Mouse (Mus musculus): ENCODE measurements at regions not wholly inside any gene's neighbourhood (a gene's known extent, or its start where the extent isn't known, plus 50 kb on each side); places are given as distances from the start of the nearest gene placed in this dataset.
"Not testable (repeated sequence)": the region's sequence is repeated elsewhere in the genome, so short reads cannot be mapped to it uniquely, and the experiment has no call there.

DNA sequence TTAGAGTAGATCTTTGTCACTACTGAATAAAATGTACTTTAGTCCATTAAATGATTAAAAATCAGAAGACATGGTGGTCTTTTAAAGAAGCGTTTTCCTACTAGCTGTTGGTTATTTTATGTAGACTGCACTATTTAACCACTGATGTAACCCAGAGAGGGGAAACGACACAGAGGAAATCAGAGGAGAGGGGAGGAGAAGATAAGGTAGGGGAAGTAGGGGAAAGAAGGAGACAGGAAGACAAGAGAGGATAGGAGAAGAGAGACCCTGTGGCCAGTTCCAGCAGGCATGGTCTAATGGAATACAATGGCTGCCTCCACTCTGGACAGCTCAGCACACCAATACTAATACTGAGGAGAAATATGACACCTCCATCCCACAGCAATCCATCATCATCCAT, 208.6 kb upstream of the Btg1 start:
- in situ Hi-C loops (cut with MboI, MseI) = loop anchor here (10.0 kb wide), 1 partner anchor 73 kb away; no protein-coding TSS in a partner anchor

DNA sequence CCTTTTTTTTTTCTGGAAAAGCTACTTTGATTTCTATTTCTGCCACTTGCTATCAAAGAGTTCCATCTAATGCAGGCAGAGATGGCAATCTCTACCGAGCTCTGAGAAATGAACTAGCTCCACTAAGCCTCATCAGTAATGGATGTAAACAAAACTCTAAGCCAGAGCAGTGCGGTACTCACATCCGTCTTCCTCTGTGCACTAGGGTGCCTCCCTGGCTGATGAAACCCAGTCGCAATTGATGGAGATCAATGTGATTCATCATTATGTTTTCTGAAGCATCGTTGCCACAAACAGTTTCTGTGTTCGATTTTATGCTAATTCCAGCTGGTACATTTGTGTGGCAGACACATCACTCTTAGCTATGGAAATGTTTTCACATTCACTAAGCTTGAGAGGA, 206.8 kb upstream of the Btg1 start:
- in situ Hi-C loops (cut with MboI, MseI) = no loop called here

DNA sequence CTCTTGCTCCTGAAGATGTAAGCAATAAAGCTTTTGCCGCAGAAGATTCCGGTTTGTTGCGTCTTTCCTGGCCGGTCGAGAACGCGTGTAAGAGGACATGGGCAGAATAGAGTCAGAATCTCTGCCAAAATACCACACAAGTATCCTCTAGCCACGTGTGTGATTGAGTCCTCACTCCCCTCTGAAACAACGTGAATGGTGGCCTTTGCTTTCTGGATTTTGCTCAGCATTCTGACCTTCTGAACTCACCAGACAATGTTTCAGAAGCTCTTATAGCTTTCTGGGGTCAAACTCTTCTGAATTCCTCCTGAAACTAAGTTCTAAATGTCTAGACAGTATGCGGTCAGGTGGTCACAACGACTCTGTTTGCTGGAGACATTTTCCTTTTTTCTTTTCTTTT, 202.0 kb upstream of the Btg1 start:
- in situ Hi-C loops (cut with MboI, MseI) = no loop called here

DNA sequence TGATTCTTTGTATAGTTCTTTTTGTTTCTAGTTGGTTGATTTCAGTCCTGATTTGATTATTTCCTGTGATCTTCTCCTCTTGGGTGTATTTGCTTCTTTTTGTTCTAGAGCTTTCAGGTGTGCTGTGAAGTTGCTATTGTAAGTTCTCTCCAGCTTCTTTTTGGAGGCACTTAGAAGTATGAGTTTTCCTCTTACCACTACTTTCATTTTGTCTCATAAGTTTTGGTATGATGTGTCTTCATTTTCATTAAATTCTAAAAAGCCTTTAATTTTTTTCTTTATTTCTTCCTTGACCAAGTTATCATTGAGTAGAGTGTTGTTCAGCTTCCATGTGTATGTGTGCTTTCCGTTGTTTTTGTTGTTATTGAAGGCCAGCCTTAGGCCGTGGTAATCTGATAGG, 195.3 kb upstream of the Btg1 start:
- in situ Hi-C loops (cut with MboI, MseI) = not testable (repeated sequence)

DNA sequence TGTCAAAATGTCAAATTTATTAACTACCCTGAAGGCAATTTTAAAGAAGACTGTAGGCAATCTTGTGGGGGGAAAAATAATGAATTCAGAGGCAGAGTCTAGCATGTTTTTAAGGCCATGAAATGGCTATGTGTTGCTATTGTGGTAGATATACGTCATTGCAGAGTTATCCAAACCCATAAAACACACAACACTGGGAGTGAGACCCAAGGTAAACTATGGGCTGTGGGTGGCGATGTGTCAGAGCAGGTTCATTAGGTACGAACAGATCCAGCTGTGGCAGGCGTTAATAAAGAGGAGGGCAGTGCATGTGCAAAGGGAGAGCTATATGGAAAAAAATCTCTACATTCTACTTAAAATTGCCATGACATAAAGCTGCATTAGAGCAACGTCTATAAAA, 189.4 kb upstream of the Btg1 start:
- in situ Hi-C loops (cut with MboI, MseI) = no loop called here

DNA sequence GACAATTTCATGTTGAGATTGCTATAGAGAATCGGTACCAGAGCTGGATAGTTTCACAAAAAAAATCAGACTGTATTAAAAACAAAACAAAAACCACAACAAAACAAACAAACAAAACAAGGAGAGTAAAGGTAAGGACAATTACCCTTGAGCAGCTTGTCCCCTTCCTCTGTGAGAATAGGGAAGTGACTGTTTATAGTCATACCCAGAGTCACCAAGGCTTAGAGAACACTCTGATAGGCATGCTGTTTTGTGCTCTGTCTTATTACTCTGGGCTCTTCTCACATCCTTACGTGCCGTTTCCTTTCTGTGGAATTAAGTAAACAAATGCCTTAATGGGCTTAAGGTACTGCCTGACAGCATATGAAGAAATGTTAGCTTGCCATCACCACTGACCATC, 186.7 kb upstream of the Btg1 start:
- in situ Hi-C loops (cut with MboI, MseI) = loop anchor here (5.0 kb wide), 1 partner anchor 143 kb away; no protein-coding TSS in a partner anchor

DNA sequence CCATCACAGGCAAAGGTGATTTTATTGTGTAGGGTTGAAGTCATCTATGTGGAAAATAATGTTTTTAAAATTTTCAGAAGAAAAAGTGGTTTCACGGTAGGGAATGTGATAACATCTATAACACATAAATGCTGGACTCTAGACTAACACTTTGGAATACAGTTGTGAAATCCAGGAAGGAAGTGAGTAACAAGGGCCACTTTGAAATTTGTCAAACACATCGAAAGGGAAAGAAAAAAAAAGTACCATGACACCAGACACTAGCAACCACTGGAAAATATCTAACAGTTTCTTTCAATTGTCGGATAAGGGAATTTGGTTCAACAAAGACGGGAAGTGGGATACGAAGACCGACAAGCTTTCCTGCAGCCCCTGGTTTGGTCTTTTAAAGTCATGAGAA, 181.7 kb upstream of the Btg1 start:
- in situ Hi-C loops (cut with MboI, MseI) = no loop called here

DNA sequence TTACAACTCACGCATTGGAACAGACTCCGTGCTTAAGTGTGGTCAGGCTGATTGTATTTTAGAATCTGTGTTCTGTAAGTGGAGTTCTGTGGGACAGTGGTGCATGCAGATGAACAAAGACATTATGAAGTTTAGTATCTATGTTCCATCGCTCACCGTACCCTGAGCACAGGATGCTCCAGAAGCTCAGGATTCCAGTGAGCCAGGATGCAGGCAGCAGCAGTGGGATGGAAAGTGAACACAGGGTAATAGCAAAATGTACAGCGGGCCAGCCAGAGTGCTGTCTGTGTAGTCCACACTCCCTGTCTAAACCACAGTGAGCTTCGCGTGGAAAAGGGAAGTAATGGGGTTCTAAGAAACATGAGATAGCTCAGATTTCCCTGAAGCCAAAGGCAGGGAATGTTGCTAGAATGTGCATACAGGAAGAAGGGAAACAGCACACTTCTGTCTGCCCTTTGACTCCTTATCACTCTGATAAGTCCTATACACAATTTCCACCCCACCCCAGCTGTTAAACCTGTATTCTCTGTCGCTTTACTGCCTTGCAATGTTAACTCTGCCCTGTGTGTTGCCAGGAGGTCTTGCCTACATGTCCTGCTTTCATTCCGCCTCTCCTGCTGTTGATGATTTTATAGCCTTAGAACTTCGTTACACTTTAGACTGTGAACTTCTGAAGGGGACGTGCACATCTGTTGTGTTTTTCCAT, 178.3 kb upstream of the Btg1 start:
- in situ Hi-C loops (cut with MboI, MseI) = no loop called here

DNA sequence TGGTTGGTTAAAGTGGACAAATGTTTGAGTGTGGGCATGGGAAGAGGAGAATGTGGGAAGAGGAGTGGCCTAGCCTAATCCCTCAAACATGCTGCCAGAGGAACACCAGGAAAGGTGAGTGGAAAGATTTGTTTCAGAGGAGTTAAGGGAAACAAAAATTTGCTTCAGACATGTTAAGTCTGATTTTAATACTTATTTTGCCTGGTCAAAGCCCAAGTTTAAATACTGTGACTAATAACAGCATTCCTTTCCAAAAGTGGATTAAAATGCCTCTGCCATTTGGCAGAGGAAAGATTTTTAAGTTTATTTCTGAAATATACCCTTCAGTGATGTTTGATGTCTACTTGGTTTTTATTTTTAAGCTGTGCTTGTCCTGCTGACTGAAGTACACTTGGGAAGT, 174.6 kb upstream of the Btg1 start:
- in situ Hi-C loops (cut with MboI, MseI) = no loop called here

DNA sequence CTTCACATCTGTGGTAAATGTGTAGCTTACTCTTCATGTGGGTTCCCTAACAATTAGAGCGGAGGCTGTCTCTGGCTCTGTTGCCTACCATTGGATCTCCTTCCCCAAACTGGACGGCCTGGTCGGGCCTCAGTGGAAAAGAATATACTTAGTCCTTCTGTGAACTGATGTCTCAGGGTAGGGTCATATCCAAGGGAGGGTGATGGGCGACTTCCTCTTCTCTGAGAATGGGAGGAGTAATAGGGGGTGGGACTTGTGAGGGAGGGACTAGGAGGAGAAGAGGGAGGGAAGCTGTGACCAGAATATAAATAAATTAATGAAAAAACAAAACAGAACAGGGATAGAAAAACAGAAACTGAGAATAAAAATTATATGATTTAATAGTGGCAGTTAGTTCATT, 166.5 kb upstream of the Btg1 start:
- in situ Hi-C loops (cut with MboI, MseI) = no loop called here

DNA sequence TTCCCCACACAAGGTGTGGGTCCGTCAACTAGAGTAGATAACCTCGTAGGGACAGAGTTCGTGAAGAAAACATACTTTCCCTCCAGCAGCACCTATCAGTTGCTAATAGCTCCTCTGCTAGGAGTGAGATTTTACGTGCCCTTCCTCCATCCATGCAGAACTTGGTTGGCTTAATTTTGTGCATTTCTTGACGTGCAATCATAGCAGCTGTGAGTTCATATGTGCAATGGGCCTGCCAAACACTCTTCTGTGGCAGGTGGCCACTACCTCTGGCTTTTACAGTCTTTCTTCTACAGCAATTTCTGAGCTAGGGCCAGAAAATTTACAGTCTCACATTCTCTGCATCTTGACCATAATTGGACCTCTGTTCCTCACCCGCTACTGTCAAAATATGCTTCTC, 161.9 kb upstream of the Btg1 start:
- in situ Hi-C loops (cut with MboI, MseI) = no loop called here

DNA sequence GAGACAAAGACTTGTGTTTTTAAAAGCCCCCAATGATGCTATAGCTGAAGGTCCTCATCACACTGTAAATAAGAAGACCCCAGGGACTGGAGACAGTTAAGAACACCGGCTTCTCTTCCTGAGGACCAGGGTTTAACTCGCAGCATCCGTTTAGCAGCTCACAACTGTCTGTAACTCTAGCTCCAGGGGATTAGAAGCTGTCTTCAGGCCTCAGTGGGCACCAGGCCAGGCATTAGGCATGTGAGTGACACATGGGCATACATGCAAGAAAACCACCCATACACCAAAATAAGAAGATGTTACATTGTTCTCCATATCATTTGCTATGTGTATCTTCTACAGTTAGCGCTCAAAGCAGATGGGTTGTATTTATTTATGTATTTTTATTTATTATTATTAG, 158.3 kb upstream of the Btg1 start:
- in situ Hi-C loops (cut with MboI, MseI) = no loop called here

DNA sequence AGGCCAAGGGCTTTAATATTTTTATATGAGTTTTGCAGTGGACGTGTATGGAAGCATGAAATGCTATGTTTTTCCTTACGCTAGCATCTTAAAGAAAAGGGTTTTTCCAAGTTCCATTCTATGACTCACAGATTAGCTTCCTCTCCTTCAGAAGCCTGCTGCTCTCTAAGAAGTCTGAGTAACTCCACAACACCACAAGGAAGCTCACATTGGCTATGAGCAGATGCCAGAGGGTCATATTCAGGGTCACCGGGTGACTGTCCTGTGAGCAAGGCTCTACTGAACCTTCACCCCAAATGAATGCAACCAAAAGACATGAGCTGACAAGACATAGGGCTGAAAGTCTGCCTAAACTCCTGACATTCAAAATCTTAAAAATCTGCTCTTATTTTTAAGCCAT, 157.6 kb upstream of the Btg1 start:
- in situ Hi-C loops (cut with MboI, MseI) = no loop called here

DNA sequence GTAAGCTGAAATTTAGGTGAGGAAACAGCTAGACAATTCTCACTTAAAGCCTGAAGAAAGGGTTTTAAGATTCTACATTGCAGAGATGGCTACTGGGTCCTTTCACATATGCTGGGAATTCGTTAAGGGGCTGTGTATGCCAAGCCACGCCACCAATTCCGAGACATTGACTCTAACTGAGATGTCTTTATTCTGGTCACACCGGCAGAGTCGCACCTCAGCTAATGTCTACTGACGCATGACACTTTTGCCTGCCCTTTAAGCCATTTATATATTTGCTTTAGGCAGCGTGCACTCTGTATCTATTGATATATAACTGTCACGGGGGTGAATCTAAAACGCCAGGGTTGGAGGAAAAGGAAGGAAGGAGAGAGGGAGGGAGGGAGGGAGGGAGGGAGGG, 156.7 kb upstream of the Btg1 start:
- in situ Hi-C loops (cut with MboI, MseI) = loop anchor here (5.0 kb wide), 1 partner anchor 248 kb away; no protein-coding TSS in a partner anchor

DNA sequence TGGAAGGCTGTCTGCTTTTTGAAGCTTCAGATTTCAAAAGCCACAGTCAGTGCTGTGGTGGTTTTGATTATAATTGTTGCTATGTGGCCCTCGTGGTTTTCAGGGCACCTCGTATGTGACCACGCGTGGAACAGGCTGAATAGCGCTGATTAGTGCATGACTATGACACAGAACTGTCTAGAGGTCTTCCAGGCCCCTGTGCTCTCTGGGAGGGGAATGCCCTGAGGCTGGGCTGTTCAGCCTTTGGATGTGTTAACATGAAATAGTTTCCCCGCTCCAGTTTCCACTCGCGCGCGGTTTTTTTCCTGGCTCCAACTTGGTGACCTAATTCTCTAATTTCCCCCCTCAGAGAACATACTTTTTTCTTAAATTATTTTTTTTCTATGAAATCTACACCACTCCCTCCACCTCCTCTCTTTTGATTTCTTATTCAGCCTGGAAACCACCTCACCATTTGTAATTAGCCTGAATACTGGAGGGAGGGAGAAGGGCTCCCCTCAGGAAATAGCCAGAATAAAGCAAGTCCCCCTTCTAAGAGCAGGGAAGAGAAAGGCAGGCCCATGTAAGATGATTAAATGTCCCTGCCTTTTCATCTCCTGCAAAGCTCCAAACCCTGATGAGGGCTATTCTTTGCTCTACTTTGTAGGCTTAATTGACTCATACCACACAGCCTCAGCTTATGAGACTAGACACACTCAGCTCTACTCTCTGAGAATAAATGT, 156.0 kb upstream of the Btg1 start:
- in situ Hi-C loops (cut with MboI, MseI) = loop anchor here (5.0 kb wide), 1 partner anchor 248 kb away; no protein-coding TSS in a partner anchor

DNA sequence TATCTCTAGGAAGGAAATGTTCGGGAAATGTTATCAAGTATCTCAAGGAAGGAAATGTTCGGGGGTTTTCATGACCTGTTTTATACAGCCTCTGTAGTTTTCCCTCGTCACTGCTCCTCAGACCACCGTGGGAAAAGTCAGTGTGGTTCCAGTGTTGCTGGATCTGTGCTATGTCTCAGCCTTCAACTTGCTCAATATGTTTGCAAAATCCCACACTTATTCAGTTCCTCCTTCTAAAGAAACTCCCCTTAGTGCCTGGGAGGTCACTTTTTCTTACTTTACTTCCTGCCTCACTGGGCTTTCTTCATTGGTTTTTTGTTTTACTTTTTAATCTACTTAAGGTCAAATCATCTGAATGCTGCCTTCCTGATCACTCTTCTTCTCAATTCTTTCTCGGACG, 150.8 kb upstream of the Btg1 start:
- in situ Hi-C loops (cut with MboI, MseI) = no loop called here

DNA sequence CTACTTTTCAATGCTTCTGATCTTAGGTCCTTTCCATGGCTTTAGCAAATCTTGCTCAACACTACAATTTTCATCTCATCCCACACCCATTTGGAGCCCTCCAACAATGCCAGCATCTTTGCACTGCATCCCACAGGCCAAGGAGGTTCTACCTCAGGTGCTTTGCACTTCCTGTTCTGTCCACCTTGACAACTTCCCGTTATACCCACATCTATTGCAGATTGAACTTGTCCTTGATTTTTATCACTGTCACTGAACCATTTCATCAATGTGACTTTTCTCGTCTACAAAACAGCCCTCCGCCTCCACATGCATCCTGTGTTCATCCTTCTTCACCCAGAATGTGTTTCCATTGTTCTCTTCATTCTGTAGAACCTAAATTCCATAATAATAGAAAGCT, 150.0 kb upstream of the Btg1 start:
- in situ Hi-C loops (cut with MboI, MseI) = no loop called here

DNA sequence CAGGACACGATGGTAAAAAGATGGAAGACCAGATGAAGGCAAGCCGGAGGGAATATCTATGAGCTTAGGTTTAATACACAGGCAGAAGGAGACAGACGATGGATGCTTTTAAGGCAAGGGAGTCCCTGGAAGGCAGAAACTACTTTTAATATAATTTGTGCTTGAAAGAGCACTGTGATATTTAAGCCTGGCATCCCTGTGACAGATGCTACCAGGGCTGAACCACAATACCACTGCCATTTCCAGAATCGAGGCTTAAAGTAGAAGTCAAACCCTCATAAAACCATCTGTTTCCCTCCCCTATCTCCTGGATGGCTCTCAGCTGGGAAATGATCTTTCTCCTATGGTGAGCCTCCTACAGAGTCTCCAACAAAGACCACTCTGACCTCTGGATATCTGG, 149.1 kb upstream of the Btg1 start:
- in situ Hi-C loops (cut with MboI, MseI) = no loop called here

DNA sequence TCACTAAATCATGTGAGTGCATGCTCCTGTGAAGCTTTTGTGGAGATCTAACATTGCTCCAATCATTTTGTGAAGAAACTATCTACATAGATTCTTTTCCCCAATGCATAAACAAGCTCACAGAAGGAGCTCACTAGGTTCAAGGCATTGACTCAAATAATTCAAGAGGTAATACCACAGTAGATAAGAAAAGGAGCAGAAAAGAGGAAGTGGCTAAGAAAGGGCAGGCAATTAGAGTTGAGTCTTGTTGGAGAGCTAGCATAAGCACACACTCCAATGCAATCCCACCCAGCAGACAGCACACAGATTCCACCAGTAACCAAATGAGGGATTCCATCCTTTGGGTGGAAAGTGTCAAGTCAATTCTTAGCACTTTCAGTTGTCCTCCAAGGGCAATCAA, 145.3 kb upstream of the Btg1 start:
- in situ Hi-C loops (cut with MboI, MseI) = loop anchor here (5.0 kb wide), 1 partner anchor 136 kb away; no protein-coding TSS in a partner anchor

DNA sequence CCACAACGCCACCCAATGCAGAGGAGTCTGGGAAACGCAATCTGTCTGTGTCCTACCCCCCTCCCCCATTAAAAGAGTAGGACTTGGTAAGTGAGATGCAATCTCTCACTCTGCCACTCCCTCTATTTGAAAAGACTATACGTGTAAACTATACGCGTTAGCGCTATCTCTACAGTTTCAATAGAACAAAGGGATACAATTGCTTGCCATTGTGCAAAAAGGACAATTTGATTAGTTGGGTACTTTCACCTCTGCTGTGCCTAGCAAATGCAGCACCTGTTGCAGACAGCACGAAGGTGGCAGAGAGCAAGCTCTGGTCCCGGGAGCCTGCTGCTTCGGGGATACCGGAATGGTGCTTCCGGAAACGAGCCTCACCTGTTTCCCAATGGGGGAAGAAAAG, 137.5 kb upstream of the Btg1 start:
- in situ Hi-C loops (cut with MboI, MseI) = no loop called here

DNA sequence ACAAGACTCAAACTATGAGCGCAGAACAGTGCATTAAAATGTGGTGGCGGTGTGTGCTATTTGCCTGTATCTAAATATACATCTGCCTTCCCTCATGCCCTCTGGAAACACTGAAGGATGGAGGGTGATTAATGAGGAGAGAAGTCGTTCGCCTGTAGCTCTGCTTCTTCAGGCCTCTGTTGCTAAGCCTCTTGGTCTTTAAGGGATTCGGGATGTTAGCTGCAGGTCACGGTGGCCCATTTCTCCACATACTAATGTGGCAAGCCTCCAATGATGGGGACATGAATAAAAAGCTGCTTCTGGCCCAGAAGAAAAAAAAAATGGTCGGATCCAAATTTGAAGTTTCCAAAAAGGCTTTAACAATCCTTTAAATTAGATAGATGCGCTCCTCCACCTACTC, 137.0 kb upstream of the Btg1 start:
- in situ Hi-C loops (cut with MboI, MseI) = no loop called here

DNA sequence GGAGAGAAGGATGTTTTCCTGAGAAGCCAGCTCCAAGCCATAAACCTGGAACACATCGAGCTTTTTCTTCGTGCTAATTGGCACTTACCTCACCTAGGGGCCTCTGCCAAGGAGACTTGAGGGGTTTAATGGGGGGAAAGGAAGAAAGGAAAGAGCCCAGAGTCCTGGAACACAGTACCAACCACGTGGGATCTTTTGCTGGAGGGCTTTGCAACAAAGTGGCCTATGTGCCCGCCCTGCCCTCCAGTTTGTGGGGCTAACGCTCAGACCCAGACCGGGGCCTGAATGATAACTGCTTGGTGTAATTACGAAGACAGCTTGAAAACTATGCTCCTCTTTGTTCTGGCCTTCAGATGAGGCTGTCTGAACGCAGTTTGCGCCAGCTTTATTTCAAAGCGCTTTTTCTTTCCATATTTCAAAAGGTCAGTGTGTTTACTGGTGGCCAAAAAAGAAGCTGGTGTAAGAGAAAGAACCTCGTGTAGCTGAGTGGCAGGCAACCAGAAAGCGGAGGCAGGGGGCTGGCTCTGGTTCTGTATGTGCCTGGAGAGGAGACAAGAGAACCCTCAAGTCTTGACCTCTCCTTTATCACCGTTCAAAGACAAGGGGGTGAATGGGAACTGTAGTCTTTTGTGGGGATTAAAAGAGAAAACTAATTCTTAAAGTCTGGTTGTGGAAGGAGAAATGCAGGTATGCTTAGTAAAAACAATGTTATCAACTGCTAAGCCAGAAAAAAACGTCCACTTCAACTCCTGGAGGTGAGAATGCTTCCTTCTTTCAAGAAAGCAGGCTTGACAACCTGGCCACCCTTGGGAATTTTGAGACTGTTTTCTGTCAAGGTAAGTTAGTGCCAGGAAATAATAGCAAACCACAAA, 136.1 kb upstream of the Btg1 start:
- in situ Hi-C loops (cut with MboI, MseI) = no loop called here

DNA sequence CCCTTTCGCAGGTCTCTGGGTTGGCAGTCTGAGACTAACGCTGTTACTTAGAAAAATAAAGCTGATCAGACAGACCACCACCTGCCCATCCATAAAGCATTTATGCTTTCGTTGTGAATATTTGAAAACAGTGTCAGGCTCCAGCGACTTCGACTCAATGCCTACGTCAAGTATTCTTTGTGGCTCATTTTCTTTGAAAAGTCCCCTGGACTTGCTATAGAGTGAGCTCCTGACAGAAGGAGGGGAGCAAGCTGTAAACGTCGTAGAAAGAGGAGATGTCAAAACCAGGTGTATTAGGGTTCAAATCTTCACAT, 135.5 kb upstream of the Btg1 start:
- in situ Hi-C loops (cut with MboI, MseI) = no loop called here

Measured in T-helper 2 cell (primary cell).